Mouse (Mus musculus): ENCODE measurements around the gene Ifitm5.

Ifitm5 gene

GRCm38 (mm10) chr7:140962733-140963132 lies 12.6 kb upstream of the Ifitm5 start:
- no peak for DNase-seq (ENCODE audit: low read depth, low spot score)

- DNase-seq (ENCODE audit: low read depth, low spot score): no peak
Measured at GRCm38 (mm10) chr7:140961416-140961815, 11.3 kb upstream of the Ifitm5 start.

GRCm38 (mm10) chr7:140960026-140960425 lies 9.9 kb upstream of the Ifitm5 start:
- no peak for DNase-seq (ENCODE audit: low read depth, low spot score)

GRCm38 (mm10) chr7:140959181-140959901 lies 9.2 kb upstream of the Ifitm5 start:
- DNase-seq (ENCODE audit: low read depth, low spot score): peak; percentile 77

GRCm38 (mm10) chr7:140956556-140956869 lies 6.4 kb upstream of the Ifitm5 start:
- no peak for DNase-seq (ENCODE audit: low read depth, low spot score)

- peak; percentile 99 for DNase-seq (ENCODE audit: low read depth, low spot score)
Measured at GRCm38 (mm10) chr7:140955758-140956555, 5.9 kb upstream of the Ifitm5 start, which contains the start of the genes Gm45717 and Ifitm2. Gene Gm45717, minus strand, starts transcription at chr7:140955937. Gene Ifitm2, minus strand, starts transcription at chr7:140955987.

- peak; percentile 40 for DNase-seq (ENCODE audit: low read depth, low spot score)
Measured at GRCm38 (mm10) chr7:140955342-140955741, 5.3 kb upstream of the Ifitm5 start.

- DNase-seq (ENCODE audit: low read depth, low spot score): peak; percentile 31
Measured at GRCm38 (mm10) chr7:140954733-140955071, 4.6 kb upstream of the Ifitm5 start.

- DNase-seq (ENCODE audit: low read depth, low spot score): no peak
Measured at GRCm38 (mm10) chr7:140953800-140954732, 4.0 kb upstream of the Ifitm5 start.

GRCm38 (mm10) chr7:140953133-140953532 lies 3.0 kb upstream of the Ifitm5 start:
- DNase-seq (ENCODE audit: low read depth, low spot score): no peak

GRCm38 (mm10) chr7:140952441-140952840 lies 2.4 kb upstream of the Ifitm5 start:
- DNase-seq (ENCODE audit: low read depth, low spot score): no peak

GRCm38 (mm10) chr7:140951765-140952164 lies 1.7 kb upstream of the Ifitm5 start:
- DNase-seq (ENCODE audit: low read depth, low spot score): no peak

- DNase-seq (ENCODE audit: low read depth, low spot score): no peak
Measured at GRCm38 (mm10) chr7:140951051-140951450, 960 bp upstream of the Ifitm5 start.

- no peak for DNase-seq (ENCODE audit: low read depth, low spot score)
Measured at GRCm38 (mm10) chr7:140949255-140949654, 836 bp downstream of the Ifitm5 start.

GRCm38 (mm10) chr7:140948161-140948560 lies 1.9 kb downstream of the Ifitm5 start:
- no peak for DNase-seq (ENCODE audit: low read depth, low spot score)

- DNase-seq (ENCODE audit: low read depth, low spot score): no peak
Measured at GRCm38 (mm10) chr7:140946980-140947379, 3.1 kb downstream of the Ifitm5 start.

GRCm38 (mm10) chr7:140946311-140946710 lies 3.8 kb downstream of the Ifitm5 start:
- no peak for DNase-seq (ENCODE audit: low read depth, low spot score)

- no peak for DNase-seq (ENCODE audit: low read depth, low spot score)
Measured at GRCm38 (mm10) chr7:140945247-140945646, 4.8 kb downstream of the Ifitm5 start.

GRCm38 (mm10) chr7:140944236-140944635 lies 5.9 kb downstream of the Ifitm5 start:
- DNase-seq (ENCODE audit: low read depth, low spot score): no peak

GRCm38 (mm10) chr7:140943356-140943755 lies 6.7 kb downstream of the Ifitm5 start:
- DNase-seq (ENCODE audit: low read depth, low spot score): no peak

- no peak for DNase-seq (ENCODE audit: low read depth, low spot score)
Measured at GRCm38 (mm10) chr7:140942811-140943210, 7.3 kb downstream of the Ifitm5 start.

- peak; percentile 24 for DNase-seq (ENCODE audit: low read depth, low spot score)
Measured at GRCm38 (mm10) chr7:140942341-140942740, 7.8 kb downstream of the Ifitm5 start.
